Mouse (Mus musculus) kidney, adult 2 months (tissue): ENCODE measurements around the gene Antxr1. TPM values are rescaled to one million over a fixed set of nuclear protein-coding genes. Genes with fewer than 3 reads are reported as not detected.
A peak's percentile ranks its signal among the peaks of the same experiment; 100 is the strongest.

Experiments used
- DNase-seq: peaks from one replicate; pipeline ENCODE4 v3.0.0; 2021
- H3K27ac ChIP-seq: fragments of 200-500 bp; 2 replicates; pipeline ENCODE4 v1.5.1; 2012; ENCODE audit warnings: low read depth, low read length, control low read depth, inconsistent platforms; ENCODE audit not compliant: insufficient read depth
- H3K27me3 ChIP-seq: fragments of 200-500 bp; replicated peaks from 2 replicates; pipeline ENCODE4 v1.6.1; 2012; ENCODE audit warnings: mild to moderate bottlenecking, moderate library complexity, low read length, inconsistent platforms; ENCODE audit not compliant: control insufficient read depth, insufficient read depth
- H3K36me3 ChIP-seq: fragments of 200-500 bp; 2 replicates; pipeline ENCODE4 v1.6.1; 2012; ENCODE audit warnings: mild to moderate bottlenecking, moderate library complexity, low read length, inconsistent platforms; ENCODE audit not compliant: control insufficient read depth, insufficient read depth
- H3K4me1 ChIP-seq: fragments of 200-500 bp; 2 replicates; pipeline ENCODE4 v1.6.1; 2011; ENCODE audit warnings: low read length; ENCODE audit not compliant: control insufficient read depth, insufficient read depth
- H3K4me3 ChIP-seq: fragments of 200-500 bp; 2 replicates; pipeline ENCODE4 v1.5.1; 2011; ENCODE audit warnings: mild to moderate bottlenecking, low read depth, low read length, control low read depth; ENCODE audit not compliant: insufficient read depth
- CTCF ChIP-seq: fragments of 200-500 bp; conservative IDR thresholded peaks from 2 replicates; pipeline ENCODE4 v1.5.1; 2011; ENCODE audit warnings: low read depth, mild to moderate bottlenecking, control low read depth, low read length, moderate library complexity, mixed read lengths; ENCODE audit not compliant: insufficient read depth, insufficient read length
- POLR2A ChIP-seq: fragments of 200-500 bp; IDR thresholded peaks from one replicate; pipeline ENCODE4 v1.6.1; 2011; ENCODE audit warnings: low read depth, low read length, control low read depth
- WGBS: fragments of 180-500 bp; shearing (Covaris S2); methylation state at CpG from one replicate; pipeline ENCODE4 v1.1.7; 2018; 5-methylcytosine and 5-hydroxymethylcytosine counted together
- polyA plus RNA-seq: library from polyadenylated mRNA; depleted of rRNA; stranded (reverse); fragments of >200 nt; gene quantifications from 2 replicates; pipeline ENCODE4 v1.2.3, GENCODE M21; 2012

Gene Antxr1
- polyA plus RNA-seq, 1 experiment = 2.0 TPM

DNA sequence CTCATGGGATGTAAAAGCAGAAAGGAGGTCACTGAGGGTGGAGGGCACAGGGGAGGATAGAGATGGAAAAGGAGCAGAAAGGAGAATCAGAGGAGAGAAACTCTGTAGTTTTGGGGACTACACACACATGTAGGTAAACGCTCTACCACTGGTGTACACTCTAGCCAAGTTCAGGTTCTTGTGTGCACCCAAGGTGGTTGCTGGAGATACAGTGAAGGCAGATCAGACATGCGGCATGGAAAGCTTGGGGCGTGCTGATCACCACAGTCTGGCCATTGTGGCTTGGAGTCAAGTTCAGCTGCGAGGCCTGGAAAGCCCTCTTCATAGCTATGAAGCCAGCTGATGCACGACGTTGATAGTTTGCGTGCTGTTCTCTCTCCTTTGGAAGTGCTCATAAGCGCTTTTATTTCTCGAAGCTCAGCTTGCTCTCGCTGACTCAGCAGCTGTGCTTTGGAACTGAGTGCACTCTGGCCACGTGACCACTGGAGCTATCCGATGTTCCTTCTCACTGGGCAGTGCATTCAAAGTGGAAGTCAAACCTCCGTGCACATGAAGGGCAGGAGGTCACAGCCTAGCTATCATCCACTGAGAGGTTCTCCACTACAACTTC lies 128.1 kb downstream of the Antxr1 start:
- WGBS = 39% methylated on average over 13 of the region's 13 CpGs
- Histone ChIP-seq H3K27ac (no peak overlapping the region), H3K4me3 (no peak overlapping the region), H3K27me3 (no peaks in the 10 kb centered on the region), H3K36me3 (no peaks in the 10 kb centered on the region), H3K4me1 (no peaks in the 10 kb centered on the region)
- no peak for TF ChIP-seq CTCF
- TF ChIP-seq POLR2A = no peak
- DNase-seq = peak; percentile 85

DNA sequence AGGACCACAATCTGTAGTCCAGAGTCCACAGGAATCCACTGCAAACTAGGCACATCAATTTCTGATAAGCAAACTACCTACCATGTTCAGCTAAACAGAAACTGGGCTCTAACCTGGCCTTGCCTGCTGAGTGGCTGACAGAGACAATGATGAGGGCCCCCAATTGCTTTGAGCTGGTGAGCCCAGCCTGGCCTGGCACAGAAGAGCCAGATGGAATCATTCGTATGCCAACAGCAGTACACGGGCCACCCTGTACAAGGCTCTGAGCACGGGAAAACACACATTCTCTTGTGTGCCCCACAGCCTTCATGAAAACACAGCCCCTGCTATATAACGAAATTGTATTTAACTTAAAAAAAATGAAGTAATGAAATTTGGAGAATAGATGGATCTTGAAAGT lies 128.8 kb downstream of the Antxr1 start:
- no peak overlapping the region for H3K4me3 ChIP-seq
- no peak for DNase-seq
- H3K27me3 ChIP-seq = no peaks in the 10 kb centered on the region
- no peaks in the 10 kb centered on the region for H3K36me3 ChIP-seq
- TF ChIP-seq POLR2A = no peak
- TF ChIP-seq CTCF = no peak
- H3K4me1 ChIP-seq = no peaks in the 10 kb centered on the region
- WGBS = 97% methylated on average over 4 of the region's 4 CpGs
- no peak overlapping the region for H3K27ac ChIP-seq

GRCm38 (mm10) chr6:87203467-87203866 lies 132.2 kb downstream of the Antxr1 start:
- Histone ChIP-seq H3K4me1 (no peaks in the 10 kb centered on the region), H3K36me3 (no peaks in the 10 kb centered on the region), H3K27ac (no peak overlapping the region), H3K27me3 (no peaks in the 10 kb centered on the region), H3K4me3 (no peak overlapping the region)
- DNase-seq = no peak
- 94% methylated on average over 4 of the region's 4 CpGs for WGBS
- TF ChIP-seq POLR2A (no peak), CTCF (no peak)

DNA sequence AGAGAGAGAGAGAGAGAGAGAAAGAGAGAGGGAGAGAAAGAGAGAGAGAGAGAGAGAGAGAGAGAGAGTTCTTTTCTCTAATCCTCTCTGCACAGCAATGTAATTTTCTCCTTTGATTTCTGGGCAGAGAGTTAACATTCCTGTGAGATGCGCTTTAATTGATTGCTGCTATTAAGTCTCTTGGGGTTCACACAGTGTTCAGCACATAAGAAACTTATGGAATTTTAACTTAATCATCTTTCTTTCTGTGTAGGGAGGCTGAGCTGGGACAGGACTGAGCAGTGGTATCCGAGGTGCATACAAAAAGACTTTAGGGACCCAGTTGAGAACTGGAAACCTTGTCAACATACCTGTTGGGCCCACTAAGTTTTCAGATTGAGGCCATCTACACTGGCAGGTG lies 132.6 kb downstream of the Antxr1 start:
- H3K27me3 ChIP-seq = no peaks in the 10 kb centered on the region
- 94% methylated on average over 2 of the region's 2 CpGs for WGBS
- H3K36me3 ChIP-seq = no peaks in the 10 kb centered on the region
- H3K4me3 ChIP-seq = no peak overlapping the region
- no peaks in the 10 kb centered on the region for H3K4me1 ChIP-seq
- no peak for TF ChIP-seq CTCF
- TF ChIP-seq POLR2A = no peak
- H3K27ac ChIP-seq = no peak overlapping the region
- no peak for DNase-seq

- Histone ChIP-seq H3K36me3 (no peaks in the 10 kb centered on the region), H3K4me3 (no peak overlapping the region), H3K27me3 (no peaks in the 10 kb centered on the region), H3K27ac (no peak overlapping the region), H3K4me1 (no peaks in the 10 kb centered on the region)
- no peak for DNase-seq
- 90% methylated on average over 13 of the region's 13 CpGs for WGBS
- TF ChIP-seq CTCF (no peak), POLR2A (no peak)
Observed at GRCm38 (mm10) chr6:87202048-87202605, 133.5 kb downstream of the Antxr1 start.

- Histone ChIP-seq H3K4me1 (no peaks in the 10 kb centered on the region), H3K36me3 (no peaks in the 10 kb centered on the region), H3K4me3 (no peak overlapping the region), H3K27me3 (no peaks in the 10 kb centered on the region), H3K27ac (no peak overlapping the region)
- WGBS = 49% methylated on average over 3 of the region's 3 CpGs
- no peak for DNase-seq
- TF ChIP-seq POLR2A (no peak), CTCF (no peak)
Observed at GRCm38 (mm10) chr6:87189755-87190154, 145.9 kb downstream of the Antxr1 start.

GRCm38 (mm10) chr6:87186988-87187387 lies 148.6 kb downstream of the Antxr1 start:
- Histone ChIP-seq H3K36me3 (no peaks in the 10 kb centered on the region), H3K4me1 (no peaks in the 10 kb centered on the region), H3K27ac (no peak overlapping the region), H3K4me3 (no peak overlapping the region), H3K27me3 (no peaks in the 10 kb centered on the region)
- WGBS = 30% methylated on average over 12 of the region's 12 CpGs
- TF ChIP-seq CTCF = no peak
- no peak for TF ChIP-seq POLR2A
- DNase-seq = peak; percentile 44
